Mouse (Mus musculus) kidney, postnatal 0 days (tissue): ENCODE measurements at regions not wholly inside any gene's neighbourhood (a gene's known extent, or its start where the extent isn't known, plus 50 kb on each side); places are given as distances from the start of the nearest gene placed in this dataset.

Experiments used
- ATAC-seq: fragments of 200-750 bp; cut with Nextera tagmentation; replicated peaks from 2 replicates; pipeline ENCODE4 v1.8.0; 2017; ENCODE audit warnings: low read depth, moderate number of reproducible peaks, moderate TSS enrichment, moderate library complexity; ENCODE audit not compliant: low FRiP score
- DNase-seq: peaks from one replicate; pipeline ENCODE4 v3.0.0-alpha.2; 2016; ENCODE audit warnings: low spot score
- H3K27ac ChIP-seq: fragments of 300-500 bp; sonication (generic); 2 replicates; pipeline ENCODE4 v1.5.1; 2014; ENCODE audit warnings: mild to moderate bottlenecking
- H3K27me3 ChIP-seq: fragments of 300-500 bp; sonication (generic); 2 replicates; pipeline ENCODE4 v1.6.1; 2014; ENCODE audit warnings: low read length, mixed read lengths; ENCODE audit not compliant: insufficient read depth
- H3K36me3 ChIP-seq: fragments of 300-500 bp; sonication (generic); 2 replicates; pipeline ENCODE4 v1.6.1; 2014; ENCODE audit warnings: low read length, mixed read lengths; ENCODE audit not compliant: insufficient read depth
- H3K4me1 ChIP-seq: fragments of 300-500 bp; sonication (generic); replicated peaks from 2 replicates; pipeline ENCODE4 v1.6.1; 2014; ENCODE audit warnings: antibody characterized with exemption, low read length, mixed read lengths; ENCODE audit not compliant: insufficient read depth
- H3K4me2 ChIP-seq: fragments of 300-500 bp; sonication (generic); 2 replicates; pipeline ENCODE4 v1.6.1; 2014; ENCODE audit warnings: mild to moderate bottlenecking, low read length, moderate library complexity, mixed read lengths
- H3K4me3 ChIP-seq: fragments of 300-500 bp; sonication (generic); replicated peaks from 2 replicates; pipeline ENCODE4 v1.5.1; 2014; ENCODE audit warnings: low read depth, low read length
- H3K9ac ChIP-seq: fragments of 300-500 bp; sonication (generic); 2 replicates; pipeline ENCODE4 v1.6.1; 2014; ENCODE audit warnings: low read depth, low read length
- H3K9me3 ChIP-seq: fragments of 300-500 bp; sonication (generic); replicated peaks from 2 replicates; pipeline ENCODE4 v1.6.1; 2016; ENCODE audit warnings: low read length, inconsistent platforms, mixed read lengths
- CTCF ChIP-seq: IDR thresholded peaks from 2 replicates; pipeline ENCODE4 v1.5.1; 2016; ENCODE audit warnings: antibody characterized with exemption, low read depth, mild to moderate bottlenecking, moderate library complexity
- WGBS: fragments of 180-500 bp; shearing (Covaris S2); extraction: QIAGEN DNeasy Blood & Tissue Kit; methylation state at CpG from one replicate; pipeline ENCODE4 v1.1.7; 2014; 5-methylcytosine and 5-hydroxymethylcytosine counted together

DNA sequence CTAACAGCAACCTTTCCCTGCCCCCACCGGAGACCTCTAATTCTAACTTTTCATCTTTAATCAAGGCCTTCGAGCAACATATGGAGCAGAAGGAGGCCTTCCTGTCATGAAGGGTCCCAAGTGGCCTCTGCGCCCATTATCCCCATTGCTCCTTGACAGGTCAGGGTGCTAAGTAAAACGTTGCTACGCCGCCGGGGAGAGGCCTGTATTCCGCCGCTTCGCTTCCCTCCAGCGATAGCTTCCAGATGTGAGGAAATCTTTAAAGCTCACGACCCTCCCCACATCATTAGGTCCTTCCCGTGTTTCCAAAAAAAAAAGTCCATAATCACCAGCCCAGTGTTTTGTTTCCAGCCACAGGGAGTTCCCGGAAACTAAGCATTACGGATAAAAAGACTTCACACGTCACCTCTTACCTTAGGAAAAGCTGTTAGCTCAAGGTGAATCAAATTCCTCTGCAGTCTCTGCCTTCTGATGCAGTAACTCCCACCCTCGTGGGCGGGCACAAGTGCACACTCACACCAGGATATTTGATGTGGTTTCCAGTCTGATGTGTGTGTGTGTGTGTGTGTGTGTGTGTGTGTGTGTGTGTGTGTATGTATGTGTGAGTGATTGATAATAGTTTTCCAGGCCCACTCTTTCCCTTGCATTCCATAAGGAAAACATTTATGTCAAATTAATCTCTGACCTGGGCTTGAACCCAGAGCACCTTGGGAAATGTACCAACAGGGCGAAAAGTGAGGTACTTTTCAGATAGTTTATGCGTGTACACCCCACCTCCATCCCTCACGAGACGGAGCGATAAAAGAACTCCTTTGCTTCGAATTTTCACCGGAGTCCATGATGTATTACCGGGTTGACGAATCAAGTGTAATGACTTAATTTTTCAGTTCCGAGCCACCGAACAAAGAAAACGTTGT is 107.5 kb downstream of the Gm45692 start:
- H3K27ac ChIP-seq = no peak overlapping the region
- H3K4me2 ChIP-seq = no peak overlapping the region
- no peaks in the 10 kb centered on the region for H3K36me3 ChIP-seq
- ATAC-seq (no peak), DNase-seq (no peak)
- H3K27me3 ChIP-seq = no peaks in the 10 kb centered on the region
- H3K4me1 ChIP-seq = no peaks in the 10 kb centered on the region
- WGBS = 38% methylated on average over 30 of the region's 30 CpGs
- no peaks in the 10 kb centered on the region for H3K9me3 ChIP-seq
- H3K4me3 ChIP-seq = no peak overlapping the region
- H3K9ac ChIP-seq = no peak overlapping the region
- no peak for TF ChIP-seq CTCF

DNA sequence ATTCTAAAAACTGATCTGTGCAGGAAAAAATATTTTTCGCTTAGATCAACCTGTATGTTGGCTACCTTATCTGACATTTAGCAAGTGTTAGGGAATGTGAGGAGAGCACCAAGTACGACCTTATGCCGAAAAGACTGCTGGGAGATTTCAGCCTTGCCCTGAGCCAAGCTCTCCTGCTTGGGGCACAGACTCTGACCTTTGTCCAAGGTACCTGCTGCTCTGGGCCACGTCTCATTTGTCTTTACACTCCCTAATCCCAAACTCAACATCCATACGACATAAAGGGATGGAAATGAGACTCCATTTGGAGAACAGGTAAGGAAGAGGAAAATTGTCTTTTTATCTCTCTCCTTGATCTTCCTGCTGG is 108.2 kb downstream of the Gm45692 start:
- DNase-seq = no peak
- H3K9ac ChIP-seq = no peak overlapping the region
- H3K4me2 ChIP-seq = no peak overlapping the region
- 49% methylated on average over 5 of the region's 5 CpGs for WGBS
- no peak for TF ChIP-seq CTCF
- H3K4me1 ChIP-seq = no peaks in the 10 kb centered on the region
- H3K36me3 ChIP-seq = no peaks in the 10 kb centered on the region
- no peak for ATAC-seq
- no peak overlapping the region for H3K27ac ChIP-seq
- no peak overlapping the region for H3K4me3 ChIP-seq
- no peaks in the 10 kb centered on the region for H3K27me3 ChIP-seq
- no peaks in the 10 kb centered on the region for H3K9me3 ChIP-seq

DNA sequence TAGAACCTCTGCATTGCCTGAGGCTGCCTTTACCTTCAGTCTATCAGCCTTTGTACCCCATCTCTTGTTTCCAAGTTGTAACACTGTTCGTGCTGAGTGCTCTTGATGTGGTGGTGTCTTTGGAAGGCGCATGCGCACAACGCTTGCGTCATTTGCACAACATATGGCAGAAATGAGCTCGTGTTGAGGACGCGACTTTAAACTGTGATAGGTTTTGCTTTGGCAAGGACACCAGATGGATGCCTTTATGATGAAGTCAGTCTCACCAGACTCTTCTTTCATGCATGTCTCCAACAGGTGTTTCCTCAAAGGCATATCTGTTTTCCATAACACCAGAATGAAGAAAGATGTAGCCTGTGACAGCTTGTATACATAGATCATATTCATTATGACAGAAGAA is 110.2 kb downstream of the Gm45692 start:
- no peak overlapping the region for H3K4me3 ChIP-seq
- no peak overlapping the region for H3K27ac ChIP-seq
- no peaks in the 10 kb centered on the region for H3K36me3 ChIP-seq
- ATAC-seq = no peak
- H3K27me3 ChIP-seq = no peaks in the 10 kb centered on the region
- H3K9ac ChIP-seq = no peak overlapping the region
- no peak for TF ChIP-seq CTCF
- WGBS = 91% methylated on average over 8 of the region's 8 CpGs
- H3K4me1 ChIP-seq = no peaks in the 10 kb centered on the region
- no peaks in the 10 kb centered on the region for H3K9me3 ChIP-seq
- DNase-seq = no peak
- H3K4me2 ChIP-seq = no peak overlapping the region

DNA sequence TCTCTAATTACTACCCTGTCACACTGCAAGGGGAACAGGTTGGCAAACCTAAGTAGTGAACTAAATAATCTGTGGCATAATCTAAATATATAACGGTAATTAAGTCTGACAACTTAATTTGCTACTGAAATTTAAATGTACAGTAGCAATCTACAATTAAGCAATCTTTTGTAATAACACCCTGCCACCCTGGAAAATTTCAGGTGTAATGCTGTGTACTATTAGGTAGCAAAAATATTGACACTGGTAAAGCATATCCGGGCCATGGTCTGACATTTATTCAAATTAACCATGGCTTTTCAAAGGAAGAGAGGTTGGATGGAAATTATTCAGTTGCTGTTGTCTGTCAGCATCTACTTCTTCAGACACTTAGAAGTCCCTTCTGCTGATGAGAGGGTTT is 119.7 kb downstream of the Gm45692 start:
- DNase-seq (no peak), ATAC-seq (no peak)
- Histone ChIP-seq H3K4me1 (no peaks in the 10 kb centered on the region), H3K27ac (no peak overlapping the region), H3K27me3 (no peaks in the 10 kb centered on the region), H3K4me2 (no peak overlapping the region), H3K9me3 (no peaks in the 10 kb centered on the region), H3K4me3 (no peak overlapping the region), H3K9ac (no peak overlapping the region), H3K36me3 (no peaks in the 10 kb centered on the region)
- TF ChIP-seq CTCF = no peak
- WGBS = 89% methylated on average over 2 of the region's 2 CpGs

DNA sequence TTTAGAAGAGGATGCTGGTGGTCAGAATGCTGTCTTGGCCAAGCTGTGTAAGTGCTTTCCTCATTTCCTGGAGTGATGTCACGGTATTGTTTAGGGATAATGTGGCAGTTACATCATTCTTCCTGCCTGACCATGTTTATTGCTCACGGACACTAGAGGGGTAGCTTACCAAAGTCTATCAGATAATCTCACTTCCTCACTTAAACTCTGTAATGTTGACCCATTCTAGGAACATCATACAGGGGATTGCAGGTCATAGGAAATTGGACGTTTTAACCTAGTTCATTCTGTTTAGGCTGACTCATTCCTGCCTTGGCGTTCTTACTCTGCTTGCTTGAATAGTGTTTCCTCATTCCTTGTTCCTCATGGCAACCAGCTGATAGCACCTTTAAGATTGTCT is 120.3 kb downstream of the Gm45692 start:
- no peak for ATAC-seq
- no peaks in the 10 kb centered on the region for H3K9me3 ChIP-seq

DNA sequence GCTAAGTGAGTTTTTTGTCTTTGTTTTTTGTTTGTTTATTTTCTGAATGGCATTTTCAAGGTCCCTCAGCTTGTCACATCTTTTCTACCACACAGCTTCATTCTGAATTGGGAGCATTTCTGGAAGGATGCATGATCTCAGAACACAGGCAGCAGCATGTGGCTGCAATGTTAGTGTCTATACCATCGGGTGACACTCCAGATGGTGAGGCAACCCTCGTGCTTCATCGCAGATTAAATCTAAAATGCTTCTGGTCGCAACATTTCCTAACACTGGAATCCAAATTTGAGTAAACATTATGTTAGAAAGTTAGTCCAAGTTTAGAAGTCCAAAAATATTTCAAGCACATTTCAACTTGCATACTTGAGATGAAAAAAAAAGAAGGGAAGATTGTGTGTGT is 124.4 kb downstream of the Gm45692 start:
- Histone ChIP-seq H3K36me3 (no peaks in the 10 kb centered on the region), H3K9me3 (no peaks in the 10 kb centered on the region), H3K4me2 (no peak overlapping the region), H3K9ac (no peak overlapping the region), H3K27me3 (no peaks in the 10 kb centered on the region), H3K4me1 (no peaks in the 10 kb centered on the region), H3K27ac (no peak overlapping the region), H3K4me3 (no peak overlapping the region)
- DNase-seq (no peak), ATAC-seq (no peak)
- 67% methylated on average over 4 of the region's 4 CpGs for WGBS
- no peak for TF ChIP-seq CTCF

More for the DNA sequence above, 120.3 kb downstream of the Gm45692 start:
- WGBS = 59% methylated on average over 4 of the region's 4 CpGs
- no peaks in the 10 kb centered on the region for H3K27me3 ChIP-seq
- no peak overlapping the region for H3K4me2 ChIP-seq
- DNase-seq = no peak
- TF ChIP-seq CTCF = no peak
- no peak overlapping the region for H3K4me3 ChIP-seq
- H3K4me1 ChIP-seq = no peaks in the 10 kb centered on the region
- H3K27ac ChIP-seq = no peak overlapping the region
- no peak overlapping the region for H3K9ac ChIP-seq
- H3K36me3 ChIP-seq = no peaks in the 10 kb centered on the region
